Mouse (Mus musculus) left cerebral cortex, postnatal 4 days (tissue): Measurements from ENCODE around the gene Slc7a1. TPM values are rescaled to one million over a fixed set of nuclear protein-coding genes. Genes with fewer than 3 reads are reported as not detected.

Experiments used
- total RNA-seq, 2 experiments: library from RNA; stranded (reverse); gene quantifications; 2 replicates each; pipeline ENCODE4 v1.2.3; 2021

Slc7a1 gene
- total RNA-seq, 2 experiments from 2014 or later: 78.1 to 82.9 TPM

Other genes starting within 250 kb of the Slc7a1 start
- gene Ubl3, start 152.9 kb upstream of the Slc7a1 start, total RNA-seq: 10 to 100 TPM; 88.4 to 91.0 TPM